Mouse (Mus musculus): Measurements from ENCODE around the gene Wfdc16. TPM values are rescaled to one million over a fixed set of nuclear protein-coding genes. Genes with fewer than 3 reads are reported as not detected.
"Not testable (repeated sequence)": the region's sequence is repeated elsewhere in the genome, so short reads cannot be mapped to it uniquely, and the experiment has no call there.

Gene Wfdc16
- polyA plus RNA-seq, 1 experiment from 2014 or later = not detected

DNA sequence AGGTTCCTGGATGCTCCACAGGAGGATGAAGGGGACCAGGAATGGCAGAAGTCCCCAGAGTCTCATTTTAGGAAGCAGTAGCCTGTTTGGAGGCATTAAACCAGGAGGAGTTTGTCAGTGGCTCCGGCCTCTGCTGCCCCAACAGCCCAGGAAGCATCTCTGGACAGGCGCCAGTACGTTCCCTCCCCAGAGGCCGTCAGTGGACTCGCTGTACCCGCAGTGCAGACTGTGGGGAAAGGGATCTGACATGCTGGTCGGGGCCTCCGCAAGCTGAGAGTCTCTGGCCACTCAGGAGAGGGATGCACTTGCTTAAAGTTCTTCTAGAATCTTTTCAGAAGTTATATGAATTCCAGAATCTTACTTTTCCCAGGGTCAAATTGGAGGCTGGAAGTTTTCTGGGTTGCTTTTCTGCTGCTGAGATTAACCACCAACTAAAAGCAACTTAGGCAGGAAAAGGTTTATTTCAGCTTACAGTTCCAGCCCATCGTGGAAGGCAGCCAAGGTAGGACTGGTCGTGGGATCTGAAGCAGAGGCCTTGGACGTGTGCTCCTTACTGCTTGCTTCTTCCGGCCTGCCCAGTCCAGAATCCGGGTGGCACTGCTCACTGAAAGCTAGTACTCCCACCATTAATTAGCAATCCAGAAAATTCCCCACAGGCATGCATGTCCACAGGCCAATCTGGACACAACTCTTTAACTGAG lies 53.4 kb downstream of the Wfdc16 start, which contains the start of gene Wfdc6a:
Wfdc6a (minus strand) TSS at position 423 of the 701 bp plus-strand sequence.
- not testable (repeated sequence) for H3K27me3 ChIP-seq; H3K9ac ChIP-seq; H3K9me3 ChIP-seq; H3K27ac ChIP-seq (replicated peaks); H3K36me3 ChIP-seq; ATAC-seq (ENCODE audit: low read depth); H3K4me2 ChIP-seq; H3K4me3 ChIP-seq; H3K4me1 ChIP-seq (replicated peaks)
- WGBS = 73% methylated on average over 13 of the region's 13 CpGs

Other genes starting within 250 kb of the Wfdc16 start
- gene Slpi, start 249.7 kb downstream of the Wfdc16 start, polyA plus RNA-seq (2015; fragmentation: Nextera tagmentation; extraction: Ambion mirVana) = 0.75 TPM in 1 of 2 replicates, not detected in the other
- gene Rbpjl, start 235.7 kb downstream of the Wfdc16 start, polyA plus RNA-seq (2015; fragmentation: Nextera tagmentation; extraction: Ambion mirVana) = 0.08 and 0.10 TPM in 2 replicates
- gene Matn4, start 233.6 kb downstream of the Wfdc16 start, polyA plus RNA-seq (2015; fragmentation: Nextera tagmentation; extraction: Ambion mirVana) = 7.3 and 13.2 TPM in 2 replicates
- 9.4 and 12.1 TPM in 2 replicates for gene Sdc4, start 194.9 kb downstream of the Wfdc16 start, polyA plus RNA-seq (2015; fragmentation: Nextera tagmentation; extraction: Ambion mirVana)
- 71.2 and 77.5 TPM in 2 replicates for gene Sys1, start 181.8 kb downstream of the Wfdc16 start, polyA plus RNA-seq (2015; fragmentation: Nextera tagmentation; extraction: Ambion mirVana)
- 3.3 and 7.7 TPM in 2 replicates for gene Gm20458, start 177.8 kb downstream of the Wfdc16 start, polyA plus RNA-seq (2015; fragmentation: Nextera tagmentation; extraction: Ambion mirVana)
- not detected in 2 replicates for gene Trp53tg5, start 165.1 kb downstream of the Wfdc16 start, polyA plus RNA-seq (2015; fragmentation: Nextera tagmentation; extraction: Ambion mirVana)
- gene Dbndd2, start 152.7 kb downstream of the Wfdc16 start, polyA plus RNA-seq (2015; fragmentation: Nextera tagmentation; extraction: Ambion mirVana) = 10.3 and 11.9 TPM in 2 replicates
- gene Pigt, start 141.3 kb downstream of the Wfdc16 start, polyA plus RNA-seq (2015; fragmentation: Nextera tagmentation; extraction: Ambion mirVana) = 69.1 and 71.8 TPM in 2 replicates
- gene Wfdc2, start 76.4 kb downstream of the Wfdc16 start, polyA plus RNA-seq (2015; fragmentation: Nextera tagmentation; extraction: Ambion mirVana) = 2.2 and 4.2 TPM in 2 replicates
- not detected in 2 replicates for gene Spint3, start 65.3 kb downstream of the Wfdc16 start, polyA plus RNA-seq (2015; fragmentation: Nextera tagmentation; extraction: Ambion mirVana)
- not detected in 2 replicates for gene Wfdc6a, start 53.3 kb downstream of the Wfdc16 start, polyA plus RNA-seq (2015; fragmentation: Nextera tagmentation; extraction: Ambion mirVana)
- gene Eppin, start 45.2 kb downstream of the Wfdc16 start, polyA plus RNA-seq (2015; fragmentation: Nextera tagmentation; extraction: Ambion mirVana) = not detected in 2 replicates
- not detected in 2 replicates for gene Wfdc6b, start 25.3 kb downstream of the Wfdc16 start, polyA plus RNA-seq (2015; fragmentation: Nextera tagmentation; extraction: Ambion mirVana)
- not detected in 2 replicates for gene Wfdc8, start 25.2 kb downstream of the Wfdc16 start, polyA plus RNA-seq (2015; fragmentation: Nextera tagmentation; extraction: Ambion mirVana)
- gene Wfdc10, start 17.2 kb upstream of the Wfdc16 start, polyA plus RNA-seq (2015; fragmentation: Nextera tagmentation; extraction: Ambion mirVana) = not detected in 2 replicates
- not detected in 2 replicates for gene Wfdc9, start 17.8 kb upstream of the Wfdc16 start, polyA plus RNA-seq (2015; fragmentation: Nextera tagmentation; extraction: Ambion mirVana)
- gene Wfdc11, start 35.3 kb upstream of the Wfdc16 start, polyA plus RNA-seq (2015; fragmentation: Nextera tagmentation; extraction: Ambion mirVana) = not detected in 2 replicates
- gene Wfdc13, start 46.3 kb upstream of the Wfdc16 start, polyA plus RNA-seq (2015; fragmentation: Nextera tagmentation; extraction: Ambion mirVana) = not detected in 2 replicates
- gene Spint4, start 59.7 kb upstream of the Wfdc16 start, polyA plus RNA-seq (2015; fragmentation: Nextera tagmentation; extraction: Ambion mirVana) = not detected in 2 replicates
- gene Spint5, start 76.5 kb upstream of the Wfdc16 start, polyA plus RNA-seq (2015; fragmentation: Nextera tagmentation; extraction: Ambion mirVana) = not detected in 2 replicates
- gene Wfdc3, start 107.1 kb upstream of the Wfdc16 start, polyA plus RNA-seq (2015; fragmentation: Nextera tagmentation; extraction: Ambion mirVana) = 1.0 and 1.2 TPM in 2 replicates
- 67.1 and 71.4 TPM in 2 replicates for gene Dnttip1, start 107.2 kb upstream of the Wfdc16 start, polyA plus RNA-seq (2015; fragmentation: Nextera tagmentation; extraction: Ambion mirVana)
- gene Ube2c, start 131.1 kb upstream of the Wfdc16 start, polyA plus RNA-seq (2015; fragmentation: Nextera tagmentation; extraction: Ambion mirVana) = 80.8 and 108 TPM in 2 replicates
- 9.3 and 25.7 TPM in 2 replicates for gene Tnnc2, start 141.2 kb upstream of the Wfdc16 start, polyA plus RNA-seq (2015; fragmentation: Nextera tagmentation; extraction: Ambion mirVana)
- 17.1 and 22.9 TPM in 2 replicates for gene Snx21, start 147.0 kb upstream of the Wfdc16 start, polyA plus RNA-seq (2015; fragmentation: Nextera tagmentation; extraction: Ambion mirVana)
- gene Acot8, start 166.1 kb upstream of the Wfdc16 start, polyA plus RNA-seq (2015; fragmentation: Nextera tagmentation; extraction: Ambion mirVana) = 20.3 and 21.5 TPM in 2 replicates
- 14.2 and 16.7 TPM in 2 replicates for gene Zswim3, start 166.3 kb upstream of the Wfdc16 start, polyA plus RNA-seq (2015; fragmentation: Nextera tagmentation; extraction: Ambion mirVana)
- 22.3 and 23.7 TPM in 2 replicates for gene Zswim1, start 183.9 kb upstream of the Wfdc16 start, polyA plus RNA-seq (2015; fragmentation: Nextera tagmentation; extraction: Ambion mirVana)
- not detected in 2 replicates for gene Spata25, start 189.7 kb upstream of the Wfdc16 start, polyA plus RNA-seq (2015; fragmentation: Nextera tagmentation; extraction: Ambion mirVana)
- gene Ctsa, start 194.1 kb upstream of the Wfdc16 start, polyA plus RNA-seq (2015; fragmentation: Nextera tagmentation; extraction: Ambion mirVana) = 97.5 and 109 TPM in 2 replicates
- gene Neurl2, start 194.7 kb upstream of the Wfdc16 start, polyA plus RNA-seq (2015; fragmentation: Nextera tagmentation; extraction: Ambion mirVana) = 4.9 and 5.4 TPM in 2 replicates
- 126 and 132 TPM in 2 replicates for gene Pltp, start 218.9 kb upstream of the Wfdc16 start, polyA plus RNA-seq (2015; fragmentation: Nextera tagmentation; extraction: Ambion mirVana)
- gene Pcif1, start 240.5 kb upstream of the Wfdc16 start, polyA plus RNA-seq (2015; fragmentation: Nextera tagmentation; extraction: Ambion mirVana) = 80.8 and 93.1 TPM in 2 replicates